Mouse (Mus musculus): ENCODE measurements around the gene Abcd2. TPM values are rescaled to one million over a fixed set of nuclear protein-coding genes. Genes with fewer than 3 reads are reported as not detected.
A peak's percentile ranks its signal among the peaks of the same experiment; 100 is the strongest.

Abcd2 gene
- polyA plus RNA-seq, 1 experiment = 20.1 TPM

DNA sequence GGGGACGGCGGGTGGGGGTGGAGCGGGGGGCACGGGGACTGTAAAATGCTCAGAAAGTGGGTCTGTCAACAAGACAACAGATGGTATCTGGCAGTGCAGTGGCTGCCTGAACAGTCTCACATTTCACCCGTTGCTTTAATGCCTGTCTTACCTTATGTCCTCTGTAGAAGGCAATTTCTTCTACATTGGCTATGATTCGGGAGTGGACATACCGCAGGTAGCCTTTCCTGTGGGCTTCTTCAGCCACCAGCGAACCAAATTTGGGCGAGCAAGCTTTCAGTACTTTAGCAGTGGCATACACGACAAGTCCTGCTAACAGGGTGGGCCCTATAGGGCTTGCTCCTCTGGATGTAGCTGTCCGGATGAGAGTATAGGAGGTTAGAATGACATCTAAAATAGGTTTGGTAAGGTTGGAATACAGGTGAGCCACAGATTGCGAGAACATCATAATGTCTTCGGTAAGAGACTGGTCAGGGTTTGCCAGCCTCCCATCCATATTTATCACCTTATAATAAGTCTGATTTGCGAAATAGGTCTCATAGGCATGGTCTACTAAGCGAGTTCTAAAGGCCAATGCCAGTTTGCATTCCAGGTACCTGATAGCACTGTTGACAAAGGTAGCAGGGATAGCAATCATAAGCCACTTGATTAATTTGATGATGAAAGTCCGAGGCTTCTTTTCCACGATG, 936 bp downstream of the Abcd2 start:
- Histone ChIP-seq H3K4me3 (ENCODE audit: insufficient read depth, low read length) (peak overlapping the region; percentile 46), H3K4me1 (ENCODE audit: control insufficient read depth, insufficient read depth, low read length) (no peaks in the 10 kb centered on the region)
- TF ChIP-seq CTCF (IDR thresholded peaks at IDR 0.05; ENCODE audit: extremely low read depth, insufficient read depth, low read length) (no peak), POLR2A (IDR thresholded peaks at IDR 0.05; ENCODE audit: extremely low read depth, insufficient read depth, low read length) (no peak)

DNA sequence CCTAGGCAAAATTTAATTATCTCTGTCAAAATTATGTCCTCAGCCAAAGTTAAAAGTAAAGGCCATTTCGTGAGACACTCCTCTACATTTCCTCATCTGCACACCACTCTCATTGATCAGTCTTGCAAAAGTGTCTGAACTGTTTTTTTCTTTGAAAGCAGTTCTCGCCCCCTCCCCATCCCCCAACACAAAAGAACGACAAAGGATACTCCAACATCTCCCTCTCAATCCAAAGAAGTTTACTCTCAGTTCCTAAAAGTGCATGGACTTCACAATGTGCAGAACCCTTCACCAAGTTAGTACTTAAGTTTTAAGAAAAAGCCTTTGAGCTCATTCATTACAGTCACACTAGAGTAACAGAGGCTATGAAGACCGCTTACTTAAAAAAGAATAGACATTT, 1.6 kb downstream of the Abcd2 start:
- Histone ChIP-seq H3K4me3 (ENCODE audit: insufficient read depth, low read length) (peak overlapping the region; percentile 46), H3K27ac (ENCODE audit: insufficient read depth, low read length) (0 out of 2 replicates have a peak overlapping the region, but pooled peaks have one; percentile 29), H3K4me1 (ENCODE audit: control insufficient read depth, insufficient read depth, low read length) (no peaks in the 10 kb centered on the region)
- no peak for TF ChIP-seq POLR2A (IDR thresholded peaks at IDR 0.05; ENCODE audit: extremely low read depth, insufficient read depth, low read length)
- TF ChIP-seq CTCF (IDR thresholded peaks at IDR 0.05; ENCODE audit: extremely low read depth, insufficient read depth, low read length) = no peak

More for the DNA sequence above, 936 bp downstream of the Abcd2 start:
- H3K27ac ChIP-seq (ENCODE audit: insufficient read depth, low read length) = peak overlapping the region; percentile 34; the same call in 1 of the 2 replicates

DNA sequence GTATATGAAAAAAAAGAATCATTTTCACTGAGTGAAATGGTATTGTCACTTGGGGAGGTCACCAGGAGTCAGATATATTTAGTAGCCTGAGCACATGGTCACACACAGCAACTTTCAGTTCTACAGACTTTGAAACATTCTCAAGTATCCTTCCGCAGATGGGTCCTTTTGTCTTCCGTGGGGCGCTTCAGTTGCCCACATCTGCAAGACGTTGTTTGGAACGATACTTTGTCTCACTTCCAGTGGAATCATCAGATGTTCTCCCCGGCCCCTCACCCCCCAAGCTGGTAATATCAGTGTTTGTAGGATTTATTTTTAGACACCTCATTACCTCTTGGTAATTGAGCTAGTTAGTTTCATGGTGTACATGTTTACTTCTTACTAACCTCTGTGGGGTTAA, 5.2 kb downstream of the Abcd2 start:
- H3K4me1 ChIP-seq (ENCODE audit: control insufficient read depth, insufficient read depth, low read length) = no peaks in the 10 kb centered on the region
- no peak overlapping the region for H3K4me3 ChIP-seq (ENCODE audit: insufficient read depth, low read length)
- H3K27ac ChIP-seq (ENCODE audit: insufficient read depth, low read length) = no peak overlapping the region
- no peak for TF ChIP-seq POLR2A (IDR thresholded peaks at IDR 0.05; ENCODE audit: extremely low read depth, insufficient read depth, low read length)
- no peak for TF ChIP-seq CTCF (IDR thresholded peaks at IDR 0.05; ENCODE audit: extremely low read depth, insufficient read depth, low read length)

DNA sequence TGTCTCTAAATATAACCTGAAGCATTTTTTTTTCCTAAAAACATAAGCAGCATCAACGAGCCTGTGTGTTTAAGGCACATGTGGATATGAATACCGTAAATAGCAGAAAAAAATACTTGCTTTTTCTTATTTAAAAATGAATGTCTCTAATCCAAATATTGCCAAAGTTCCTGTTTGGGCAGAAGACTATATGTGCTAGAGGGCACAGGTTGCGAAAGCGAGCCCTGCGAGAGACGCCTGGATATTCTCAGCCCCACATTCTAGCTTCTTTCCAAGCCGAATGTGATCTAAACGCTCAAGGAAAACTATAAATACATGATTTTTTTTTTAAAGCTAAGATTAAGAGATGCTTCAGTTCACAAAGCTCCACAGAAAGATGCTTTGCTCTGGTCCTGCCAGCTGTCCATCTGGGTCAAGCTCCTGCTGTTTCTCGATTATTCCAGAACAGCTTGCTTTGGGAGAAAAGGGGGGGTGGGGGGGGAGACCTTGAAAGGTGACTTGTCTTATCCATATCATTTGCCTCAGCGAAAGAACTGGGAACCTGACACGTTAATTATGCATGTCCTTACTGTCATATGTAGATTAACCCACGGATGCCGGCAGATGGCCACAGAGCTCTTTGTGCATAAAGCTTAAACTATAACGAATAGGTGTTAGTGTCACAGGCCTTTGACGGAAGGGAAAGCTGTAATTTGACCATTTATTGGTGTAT, 11.5 kb downstream of the Abcd2 start:
- H3K4me3 ChIP-seq (ENCODE audit: insufficient read depth, low read length) = no peak overlapping the region
- H3K27ac ChIP-seq (ENCODE audit: insufficient read depth, low read length) = no peak overlapping the region
- peaks cover 2% of the 10 kb centered on the region; the same call in 1 of the 2 replicates for H3K4me1 ChIP-seq (ENCODE audit: control insufficient read depth, insufficient read depth, low read length)
- TF ChIP-seq POLR2A (IDR thresholded peaks at IDR 0.05; ENCODE audit: extremely low read depth, insufficient read depth, low read length) (no peak), CTCF (IDR thresholded peaks at IDR 0.05; ENCODE audit: extremely low read depth, insufficient read depth, low read length) (no peak)

DNA sequence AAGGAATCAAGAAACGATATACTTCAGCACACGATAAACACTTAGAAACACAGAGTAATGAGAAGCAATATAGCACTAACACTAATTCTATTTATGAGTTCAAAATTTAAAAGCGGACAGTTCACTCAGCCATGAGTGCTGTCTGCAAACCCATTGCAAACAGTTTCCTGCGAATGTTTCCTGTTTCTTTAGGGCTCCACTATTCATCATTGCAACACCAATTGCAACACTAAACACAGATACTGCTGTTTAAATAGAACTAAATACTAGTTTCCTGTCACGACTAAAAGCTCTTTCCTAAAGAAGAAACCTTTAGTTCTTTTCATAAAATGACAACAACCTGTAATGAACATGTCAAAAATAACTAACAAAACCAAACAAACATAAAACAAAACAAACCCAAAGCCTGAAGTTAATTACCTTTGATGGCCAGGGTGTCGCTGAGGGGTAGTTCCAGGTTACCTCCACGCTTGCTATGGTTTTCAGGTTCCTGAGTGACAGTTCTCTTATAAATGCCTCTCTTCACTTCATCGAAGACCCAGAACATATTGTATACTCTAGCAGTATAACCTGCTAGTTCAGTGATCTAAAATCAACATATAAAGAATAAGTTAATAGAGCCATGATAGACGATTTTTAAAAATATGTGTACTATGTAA, 12.8 kb downstream of the Abcd2 start:
- H3K4me1 ChIP-seq (ENCODE audit: control insufficient read depth, insufficient read depth, low read length) = peaks cover 2% of the 10 kb centered on the region; the same call in 1 of the 2 replicates
- no peak overlapping the region for H3K27ac ChIP-seq (ENCODE audit: insufficient read depth, low read length)
- no peak for TF ChIP-seq CTCF (IDR thresholded peaks at IDR 0.05; ENCODE audit: extremely low read depth, insufficient read depth, low read length)
- TF ChIP-seq POLR2A (IDR thresholded peaks at IDR 0.05; ENCODE audit: extremely low read depth, insufficient read depth, low read length) = no peak
- no peak overlapping the region for H3K4me3 ChIP-seq (ENCODE audit: insufficient read depth, low read length)

DNA sequence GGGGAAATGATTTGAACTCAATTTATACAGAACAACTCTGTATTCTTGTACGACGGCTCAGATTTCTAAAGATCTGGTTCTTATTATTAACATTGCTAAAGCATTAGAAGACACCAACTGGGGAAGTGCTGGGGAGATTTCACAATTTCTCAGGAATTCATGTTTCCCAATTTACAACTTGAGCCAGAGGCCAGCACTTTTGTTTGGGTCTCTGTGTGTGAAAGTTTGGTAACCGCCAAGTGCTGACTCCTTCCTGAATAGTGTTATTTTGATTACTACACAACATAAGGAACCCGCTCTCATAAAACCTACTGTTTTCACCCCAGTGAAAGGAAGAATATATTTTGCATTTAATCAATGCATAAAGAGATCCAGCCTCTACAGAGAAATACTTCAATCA, 19.4 kb downstream of the Abcd2 start:
- Histone ChIP-seq H3K4me1 (ENCODE audit: control insufficient read depth, insufficient read depth, low read length) (no peaks in the 10 kb centered on the region), H3K27ac (ENCODE audit: insufficient read depth, low read length) (no peak overlapping the region), H3K4me3 (ENCODE audit: insufficient read depth, low read length) (no peak overlapping the region)
- TF ChIP-seq CTCF (IDR thresholded peaks at IDR 0.05; ENCODE audit: extremely low read depth, insufficient read depth, low read length) = no peak

DNA sequence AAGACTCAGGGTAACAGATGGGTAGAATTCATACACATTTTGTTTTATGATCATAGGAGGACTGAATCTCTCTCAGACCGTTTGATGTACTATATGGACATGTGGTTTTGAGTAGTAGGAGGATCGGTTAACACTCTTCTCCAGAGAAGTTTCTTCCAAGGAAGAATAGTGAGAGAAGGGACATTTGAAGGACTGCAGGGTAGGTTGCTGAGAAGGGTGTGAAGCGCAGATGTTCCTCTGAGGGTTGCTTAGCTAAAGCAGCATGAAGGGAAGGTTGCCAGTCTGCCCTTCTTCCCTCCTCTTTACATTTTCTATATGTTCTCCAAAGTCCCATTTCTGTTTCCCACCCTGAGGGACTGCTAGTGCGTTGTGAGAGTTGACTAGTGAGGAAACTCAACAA, 20.3 kb downstream of the Abcd2 start:
- no peak overlapping the region for H3K27ac ChIP-seq (ENCODE audit: insufficient read depth, low read length)
- no peak for TF ChIP-seq POLR2A (IDR thresholded peaks at IDR 0.05; ENCODE audit: extremely low read depth, insufficient read depth, low read length)
- no peak for TF ChIP-seq CTCF (IDR thresholded peaks at IDR 0.05; ENCODE audit: extremely low read depth, insufficient read depth, low read length)
- no peak overlapping the region for H3K4me3 ChIP-seq (ENCODE audit: insufficient read depth, low read length)
- no peaks in the 10 kb centered on the region for H3K4me1 ChIP-seq (ENCODE audit: control insufficient read depth, insufficient read depth, low read length)

DNA sequence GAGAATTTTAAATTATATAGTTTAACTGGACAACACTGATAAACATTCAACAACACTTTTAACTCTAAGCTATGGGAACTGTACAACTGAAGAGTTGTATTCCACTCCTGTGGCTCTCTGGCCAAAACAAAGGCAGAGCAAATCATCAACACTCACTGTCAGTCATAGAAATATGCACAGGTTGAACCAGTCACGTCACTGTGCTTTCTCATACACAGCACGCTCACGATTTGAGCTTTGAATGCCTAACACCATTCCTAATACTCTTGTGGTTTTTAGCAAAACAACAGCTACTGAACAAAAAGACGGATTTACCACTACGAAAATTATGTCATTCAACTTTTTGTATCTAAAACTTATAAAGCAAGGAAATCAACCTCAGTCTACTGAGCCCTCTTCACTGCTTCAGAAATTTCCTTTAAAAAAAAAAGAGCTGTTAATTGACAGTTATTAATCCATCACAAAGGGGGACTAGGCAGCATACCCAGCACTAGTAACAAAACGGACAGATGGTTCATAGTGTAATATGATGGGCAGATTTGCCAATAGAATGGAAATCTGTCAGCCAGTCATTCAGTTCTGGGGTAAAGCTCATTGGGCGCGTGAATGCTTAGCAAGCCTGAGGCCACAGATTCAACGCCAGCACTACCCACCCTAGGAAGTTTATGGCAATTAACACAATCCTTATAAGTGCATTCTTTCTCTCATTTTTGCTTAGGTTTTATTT, 20.8 kb downstream of the Abcd2 start:
- TF ChIP-seq POLR2A (IDR thresholded peaks at IDR 0.05; ENCODE audit: extremely low read depth, insufficient read depth, low read length) (no peak), CTCF (IDR thresholded peaks at IDR 0.05; ENCODE audit: extremely low read depth, insufficient read depth, low read length) (no peak)
- H3K4me3 ChIP-seq (ENCODE audit: insufficient read depth, low read length) = no peak overlapping the region
- no peaks in the 10 kb centered on the region for H3K4me1 ChIP-seq (ENCODE audit: control insufficient read depth, insufficient read depth, low read length)
- H3K27ac ChIP-seq (ENCODE audit: insufficient read depth, low read length) = no peak overlapping the region

DNA sequence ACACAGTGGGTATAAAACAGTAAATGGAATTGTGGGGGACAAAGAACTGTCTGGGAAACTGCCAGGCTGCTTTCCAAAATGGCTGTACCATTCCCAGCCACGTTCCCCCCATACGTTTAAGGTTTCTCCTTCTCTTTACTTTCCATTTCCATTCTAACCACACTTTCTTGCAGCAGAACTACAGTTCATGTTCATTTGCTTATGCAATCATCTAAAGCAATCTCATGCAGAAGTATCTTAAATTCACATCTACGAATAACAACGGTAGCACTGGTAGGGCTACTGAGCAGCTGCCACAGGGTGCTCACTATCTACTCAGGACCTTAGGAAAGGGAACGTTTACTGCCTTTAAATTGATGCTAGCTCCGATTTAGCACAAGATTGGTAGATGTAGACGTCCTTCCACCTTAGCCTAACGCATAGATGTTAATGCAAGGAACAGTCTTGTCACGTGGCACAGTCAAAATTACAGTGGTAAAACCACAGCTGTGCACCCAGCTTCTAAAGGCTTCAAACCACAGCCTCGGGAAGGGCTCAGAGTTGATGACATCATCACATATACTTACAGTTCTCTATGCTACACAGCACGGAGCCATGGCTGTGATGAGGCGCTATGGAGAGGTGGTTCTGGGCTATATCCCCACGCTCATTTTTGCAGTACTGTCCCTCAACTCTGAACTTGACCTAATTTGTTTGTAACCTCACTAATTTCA, 23.6 kb downstream of the Abcd2 start:
- Histone ChIP-seq H3K4me1 (ENCODE audit: control insufficient read depth, insufficient read depth, low read length) (peaks cover under 1% of the 10 kb centered on the region; the same call in 1 of the 2 replicates), H3K27ac (ENCODE audit: insufficient read depth, low read length) (no peak overlapping the region), H3K4me3 (ENCODE audit: insufficient read depth, low read length) (no peak overlapping the region)
- TF ChIP-seq POLR2A (IDR thresholded peaks at IDR 0.05; ENCODE audit: extremely low read depth, insufficient read depth, low read length) (no peak), CTCF (IDR thresholded peaks at IDR 0.05; ENCODE audit: extremely low read depth, insufficient read depth, low read length) (no peak)

All from cortical plate, adult 2 months (tissue).